Mouse (Mus musculus) neutrophil, adult 5-6 weeks (primary cell): ENCODE data around the gene Dlg1. TPM values are rescaled to one million over a fixed set of nuclear protein-coding genes. Genes with fewer than 3 reads are reported as not detected.

Experiments
- ATAC-seq: fragments of 151-379, 151-347 bp; 2 replicates; pipeline ENCODE4 v1.8.0; 2017; ENCODE audit warnings: mild to moderate bottlenecking, moderate TSS enrichment; ENCODE audit not compliant: insufficient number of reproducible peaks, poor library complexity, low FRiP score, severe bottlenecking; ENCODE audit errors: extremely low read depth
- total RNA-seq: library from RNA; stranded (forward); fragments of 200-1000 nt; gene quantifications from 2 replicates; pipeline ENCODE4 v1.2.3, GENCODE M21; 2017

Dlg1 gene
- total RNA-seq, 1 experiment from 2014 or later = 94.7 TPM

DNA sequence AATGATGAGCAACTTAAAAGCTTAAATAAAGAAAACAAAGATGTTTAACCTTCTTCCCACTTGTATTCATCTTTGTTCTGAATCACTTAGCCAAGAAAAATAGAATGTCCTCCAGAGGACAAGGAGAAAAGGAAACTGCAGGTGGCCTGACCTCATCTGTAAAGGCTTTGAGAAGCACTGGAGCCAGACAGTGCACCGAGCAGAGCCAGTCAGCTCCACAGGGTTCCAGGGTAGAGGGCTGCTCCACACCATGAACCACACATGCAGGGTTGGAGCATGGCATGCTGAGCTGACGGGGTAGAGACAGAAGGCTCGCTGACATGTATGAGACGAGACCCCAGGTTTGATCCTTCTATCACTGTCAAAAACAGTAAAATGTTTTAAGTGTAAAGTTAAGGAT, 162.8 kb downstream of the Dlg1 start:
- ATAC-seq = no peak

DNA sequence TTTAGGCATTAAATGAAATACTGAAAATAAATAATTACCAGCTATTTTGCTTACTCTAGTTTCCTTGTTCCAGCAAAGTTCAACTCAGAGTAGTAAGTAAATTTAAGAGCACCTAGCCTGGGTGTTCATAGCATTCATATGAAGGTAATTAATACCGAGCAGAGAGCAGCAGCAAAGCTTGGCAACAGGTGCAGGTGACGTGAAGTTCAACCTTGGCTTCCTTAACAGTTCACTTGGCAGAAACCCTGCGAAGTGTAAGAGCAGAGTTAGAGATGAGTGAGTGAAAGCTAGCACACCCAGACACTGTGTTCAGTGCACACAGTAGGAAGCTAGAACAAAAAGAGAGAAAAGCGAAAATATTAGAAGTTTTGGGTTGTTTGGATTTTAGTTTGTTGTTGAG, 167.5 kb downstream of the Dlg1 start:
- ATAC-seq = no peak

DNA sequence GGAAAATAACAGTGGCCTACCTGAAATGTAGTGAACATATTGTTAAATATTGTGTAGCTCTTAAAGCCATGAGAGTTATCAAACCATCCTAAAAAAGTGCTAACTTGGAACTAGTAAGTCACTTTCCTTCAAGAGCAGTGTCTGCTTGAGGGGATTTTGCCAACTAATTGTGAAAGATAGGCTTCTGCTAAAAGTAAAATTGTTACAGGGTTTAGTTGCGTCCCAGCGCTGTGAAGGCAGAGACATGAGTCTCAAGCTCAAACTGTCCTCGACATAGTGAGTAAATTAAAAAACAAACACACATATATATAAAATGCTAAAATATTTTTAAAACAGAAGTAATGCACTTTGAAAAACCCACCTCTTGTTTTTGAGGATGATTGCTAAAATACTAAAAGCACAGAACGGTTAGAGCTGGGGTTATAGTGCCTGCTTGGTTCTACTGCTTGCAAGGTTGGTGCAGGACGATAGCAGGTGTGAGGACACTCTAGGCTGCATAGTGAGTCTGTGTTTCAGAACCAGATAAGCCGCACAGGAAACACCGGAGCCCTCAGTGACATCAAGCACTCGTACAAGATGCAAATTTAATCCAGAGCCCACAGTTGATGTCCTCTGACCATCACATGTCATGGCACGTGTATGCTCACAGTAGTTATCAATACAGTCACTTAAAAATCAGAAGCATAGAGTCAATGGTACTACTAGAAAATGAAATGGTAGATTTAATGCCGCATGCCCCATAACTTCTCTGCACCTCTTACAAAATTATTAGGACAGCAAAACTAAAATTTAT, 169.6 kb downstream of the Dlg1 start:
- ATAC-seq = no peak

DNA sequence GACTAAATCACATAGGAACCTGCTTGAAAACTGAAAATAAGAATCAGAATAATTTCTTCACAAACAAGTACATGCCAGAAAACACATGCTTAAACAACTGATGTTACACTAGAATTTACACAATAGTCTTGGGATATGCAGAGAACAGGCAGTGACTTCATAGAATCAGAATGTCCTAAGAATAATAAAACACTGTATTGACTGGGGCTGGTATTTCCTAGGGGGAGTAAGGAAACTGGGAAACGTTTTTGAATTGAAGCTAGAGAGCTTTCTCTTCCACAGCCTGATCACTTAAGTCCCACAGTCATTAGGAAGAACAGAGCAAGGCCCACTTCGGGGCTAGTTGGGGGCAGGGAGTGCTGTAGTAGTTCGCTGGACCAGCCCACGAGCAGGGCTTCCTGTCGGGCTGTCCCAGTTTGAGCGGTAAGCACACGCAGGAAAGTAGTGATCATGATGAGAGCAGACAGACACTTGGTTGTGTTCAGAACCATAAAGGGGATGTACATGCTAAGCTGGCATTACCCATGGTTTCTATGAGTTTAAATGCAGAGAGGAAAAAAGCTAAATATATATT, 170.9 kb downstream of the Dlg1 start:
- no peak for ATAC-seq

DNA sequence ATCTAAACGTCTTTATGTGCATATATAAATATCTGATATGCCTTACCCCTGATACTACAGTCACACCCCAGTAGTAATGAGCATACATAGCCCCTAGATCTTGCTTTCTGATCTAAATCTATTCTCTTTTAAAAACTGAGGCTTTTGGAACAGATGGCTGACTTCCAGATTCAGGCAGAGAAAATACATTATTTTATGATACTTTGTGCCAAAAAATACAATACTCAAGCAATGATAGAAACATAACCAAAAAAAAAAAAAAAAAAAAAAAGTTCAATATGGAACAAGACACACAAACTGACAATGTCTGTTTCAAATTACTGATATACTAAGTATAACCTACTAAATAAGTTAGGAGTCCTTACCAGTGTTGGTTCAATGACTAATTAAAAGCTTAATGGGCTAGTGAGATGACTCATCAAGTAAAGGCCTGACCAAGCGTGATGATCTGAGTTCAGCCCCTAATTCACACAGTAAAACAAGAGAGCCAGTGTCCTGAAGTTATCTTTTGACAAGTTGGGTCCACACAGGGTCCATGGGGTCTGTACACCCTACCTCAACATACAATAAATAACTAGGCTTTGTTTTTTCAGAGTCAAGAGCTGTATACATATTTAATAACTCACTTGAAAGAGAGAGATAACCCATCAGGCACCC, 171.5 kb downstream of the Dlg1 start:
- no peak for ATAC-seq

DNA sequence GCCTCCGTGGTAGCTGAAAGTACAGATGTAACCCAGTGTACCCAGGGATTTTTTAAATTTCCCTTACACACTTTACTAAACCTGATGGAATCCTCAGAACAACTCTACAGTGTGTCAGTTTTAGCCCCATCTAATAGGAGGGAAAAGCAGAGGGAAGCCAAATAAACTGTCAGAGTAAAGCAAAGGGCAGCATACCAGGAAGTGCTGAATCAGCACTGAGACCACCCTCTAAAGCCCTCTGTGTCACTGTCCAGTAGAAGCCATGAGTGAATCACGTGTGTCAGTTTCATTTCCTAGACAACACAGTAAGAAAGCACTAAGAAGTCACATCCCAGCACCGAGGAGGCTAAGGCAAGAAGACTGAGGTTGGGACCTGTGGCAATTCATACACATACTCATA, 174.1 kb downstream of the Dlg1 start:
- ATAC-seq = no peak

DNA sequence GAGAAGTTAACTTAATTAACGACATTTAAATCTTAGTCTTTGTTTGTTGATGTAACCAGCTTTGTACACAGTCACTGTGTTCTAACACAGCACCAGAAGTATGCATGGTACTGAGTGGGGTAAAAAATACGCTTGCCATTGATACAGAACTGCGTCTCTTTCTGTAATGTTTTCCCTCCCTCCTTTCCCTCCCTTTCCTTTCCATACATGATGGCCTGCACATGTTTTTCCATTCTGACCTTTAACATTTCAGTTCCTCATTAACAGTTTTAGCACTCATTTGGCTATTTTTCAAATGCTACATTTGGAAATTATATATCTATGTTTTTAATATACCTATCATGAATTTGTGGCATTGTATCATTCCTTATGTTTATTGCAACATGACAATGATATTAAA, 181.0 kb downstream of the Dlg1 start:
- ATAC-seq = no peak

DNA sequence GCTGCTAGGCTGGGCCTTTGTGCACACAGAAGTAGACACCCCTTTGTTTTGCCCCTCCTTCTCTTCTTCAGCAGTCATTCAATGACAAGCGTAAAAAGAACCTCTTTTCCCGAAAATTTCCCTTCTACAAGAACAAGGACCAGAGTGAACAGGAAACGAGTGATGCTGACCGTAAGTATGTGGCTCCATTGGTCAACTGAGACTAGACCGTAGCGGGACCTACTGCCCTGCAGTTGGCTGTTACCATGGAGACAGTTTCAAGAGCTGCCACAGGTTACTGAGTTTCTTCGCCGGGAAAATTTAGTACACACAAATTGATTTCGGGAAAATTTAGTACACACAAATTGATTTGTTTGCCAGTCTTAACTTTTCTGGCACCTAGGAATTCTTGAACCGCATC, 183.5 kb downstream of the Dlg1 start:
- ATAC-seq = no peak

DNA sequence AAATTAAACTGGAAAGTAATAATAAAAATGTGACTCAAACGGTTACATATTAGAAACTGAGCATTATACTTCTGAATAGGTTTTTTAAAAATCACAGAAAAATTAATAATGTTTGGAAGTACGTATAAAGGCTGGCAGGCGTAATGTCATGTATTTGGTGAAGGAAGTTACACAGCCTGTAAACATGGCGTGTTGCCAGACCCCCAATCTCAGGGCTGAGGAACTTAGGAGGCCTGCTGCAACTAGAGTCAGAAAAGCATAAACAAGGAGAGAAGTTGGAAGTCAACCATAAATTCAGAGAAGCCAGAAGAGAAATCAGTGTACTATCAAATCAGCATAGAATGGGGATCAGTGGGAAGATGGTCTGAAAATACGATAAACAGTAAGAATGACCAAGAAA, 200.7 kb downstream of the Dlg1 start:
- ATAC-seq = no peak

DNA sequence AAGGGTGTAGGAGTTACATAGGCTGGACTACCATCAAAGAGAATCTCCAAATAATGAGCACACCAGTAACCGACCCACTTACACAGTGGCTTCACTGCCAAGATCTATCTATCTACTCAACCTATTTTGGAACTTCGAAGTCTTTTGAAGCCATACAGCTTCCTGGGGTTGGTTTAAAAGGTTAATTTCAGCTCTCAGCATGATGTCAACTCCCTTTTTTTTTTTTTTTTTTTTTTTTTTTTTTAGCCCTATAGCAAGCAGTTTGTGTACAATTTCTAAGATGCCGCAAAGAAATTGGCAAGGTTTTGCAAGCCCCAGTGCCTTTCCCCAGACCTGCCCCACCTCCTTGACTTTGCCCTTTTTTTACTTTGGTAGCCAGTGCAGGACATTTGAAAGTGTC, 202.0 kb downstream of the Dlg1 start:
- ATAC-seq = no peak

DNA sequence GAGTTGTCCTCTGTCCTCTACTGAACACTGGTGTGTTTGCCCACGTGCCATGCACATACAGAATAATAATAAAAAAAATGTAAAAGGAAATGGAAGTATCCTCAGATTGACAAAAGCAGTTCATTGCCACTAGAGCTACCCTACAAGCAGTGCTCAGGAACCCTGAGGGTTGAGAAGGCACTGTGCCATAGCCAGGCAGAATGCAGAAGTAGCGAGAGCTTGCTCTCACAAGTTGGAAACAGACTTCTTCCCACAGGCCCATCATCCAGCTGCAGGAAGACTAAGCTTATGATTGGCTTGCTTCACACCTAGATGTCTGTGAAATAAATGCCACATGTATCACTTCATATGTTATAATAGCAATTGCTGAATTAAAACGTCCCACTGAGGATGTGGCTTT, 203.7 kb downstream of the Dlg1 start:
- no peak for ATAC-seq

DNA sequence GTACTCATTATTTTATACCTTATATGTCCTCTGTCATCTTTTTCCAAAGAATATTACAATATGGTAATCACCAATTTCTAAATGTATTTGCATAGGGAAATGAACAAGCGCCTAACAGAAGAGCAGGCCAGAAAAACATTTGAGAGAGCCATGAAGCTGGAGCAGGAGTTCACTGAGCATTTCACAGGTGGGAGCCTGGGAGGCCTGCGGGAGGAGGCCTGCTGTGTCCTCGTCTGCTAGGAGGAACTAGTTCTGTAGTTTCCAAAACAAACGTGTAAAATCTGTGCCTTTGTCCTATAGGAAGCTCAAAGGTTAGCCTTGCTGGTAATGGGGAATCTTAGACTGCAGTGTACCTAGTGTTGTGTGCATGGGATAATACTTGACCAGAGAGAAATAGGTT, 204.5 kb downstream of the Dlg1 start:
- no peak for ATAC-seq

DNA sequence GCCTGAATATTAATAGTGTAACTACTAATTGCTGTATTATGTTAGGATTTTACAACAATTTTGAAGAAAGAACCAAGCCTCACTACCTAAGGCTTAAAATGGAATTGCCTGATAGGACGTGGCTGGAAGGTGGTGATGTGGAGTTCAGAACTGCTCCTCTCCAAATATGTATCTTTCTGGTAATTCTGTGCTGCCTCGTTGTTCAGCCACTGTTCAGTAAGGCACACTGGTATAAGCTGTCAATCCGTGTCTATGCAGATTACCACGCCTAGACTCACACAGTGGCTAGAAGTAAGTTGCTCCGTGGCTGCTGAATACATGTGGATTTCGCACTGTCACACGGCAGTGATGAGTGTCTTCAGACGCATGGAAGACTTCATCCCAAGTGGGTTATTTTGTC, 210.5 kb downstream of the Dlg1 start:
- no peak for ATAC-seq

DNA sequence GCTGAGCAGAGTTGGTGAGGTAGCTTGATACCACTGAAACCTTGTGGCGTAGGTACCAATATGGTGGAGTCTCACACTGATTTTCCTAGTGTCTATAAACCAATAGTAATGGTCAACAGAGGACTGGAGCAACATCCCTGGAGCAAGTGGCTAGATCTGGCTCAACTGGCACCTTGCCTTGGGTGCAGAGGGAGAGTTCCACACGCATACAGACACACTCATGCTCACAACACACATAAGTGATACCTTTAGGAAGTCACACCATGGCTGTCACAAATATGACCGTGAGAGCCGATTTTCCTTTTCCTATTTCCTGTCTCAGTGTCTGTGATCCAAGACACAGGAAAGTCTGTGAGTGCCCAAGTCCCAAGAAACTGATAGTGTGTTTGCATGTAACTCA, 212.1 kb downstream of the Dlg1 start:
- no peak for ATAC-seq

DNA sequence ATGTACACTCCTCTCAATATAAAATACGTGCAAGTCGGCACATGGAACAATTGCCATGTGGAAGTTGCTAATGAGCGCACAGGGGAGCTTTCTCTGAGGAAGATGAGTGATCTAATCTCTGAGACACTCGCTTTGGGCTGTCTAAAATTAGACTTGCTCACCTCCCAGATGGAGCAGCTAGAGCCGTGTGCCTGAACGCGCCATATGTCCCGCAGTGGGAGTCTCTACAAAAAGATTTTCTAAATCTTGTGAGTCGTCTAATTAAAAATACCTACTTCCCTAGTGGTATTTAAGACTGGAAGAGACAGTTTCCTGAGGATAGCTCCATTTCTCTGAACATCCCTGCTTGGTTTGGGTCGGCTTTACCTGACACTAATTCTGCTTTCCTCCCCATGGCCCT, 213.1 kb downstream of the Dlg1 start:
- no peak for ATAC-seq

DNA sequence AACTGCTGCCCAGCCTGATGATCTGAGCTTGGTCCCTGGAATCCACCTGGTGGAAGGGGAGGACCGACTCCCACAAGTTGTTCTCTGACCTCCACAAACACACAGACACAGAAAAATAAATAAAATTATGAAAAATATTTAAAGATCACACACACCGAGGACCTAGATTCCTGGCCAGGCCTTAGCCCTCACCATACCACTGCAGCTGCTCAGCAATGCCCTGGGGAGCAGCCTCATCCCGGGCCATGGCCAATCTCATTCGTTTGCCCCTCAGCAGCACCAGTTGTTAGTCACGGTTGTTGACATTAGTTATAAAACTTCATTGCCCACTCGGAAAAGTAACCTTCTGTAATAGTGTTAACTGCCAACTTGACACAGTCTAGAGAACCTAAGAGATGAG, 214.8 kb downstream of the Dlg1 start:
- ATAC-seq = no peak

DNA sequence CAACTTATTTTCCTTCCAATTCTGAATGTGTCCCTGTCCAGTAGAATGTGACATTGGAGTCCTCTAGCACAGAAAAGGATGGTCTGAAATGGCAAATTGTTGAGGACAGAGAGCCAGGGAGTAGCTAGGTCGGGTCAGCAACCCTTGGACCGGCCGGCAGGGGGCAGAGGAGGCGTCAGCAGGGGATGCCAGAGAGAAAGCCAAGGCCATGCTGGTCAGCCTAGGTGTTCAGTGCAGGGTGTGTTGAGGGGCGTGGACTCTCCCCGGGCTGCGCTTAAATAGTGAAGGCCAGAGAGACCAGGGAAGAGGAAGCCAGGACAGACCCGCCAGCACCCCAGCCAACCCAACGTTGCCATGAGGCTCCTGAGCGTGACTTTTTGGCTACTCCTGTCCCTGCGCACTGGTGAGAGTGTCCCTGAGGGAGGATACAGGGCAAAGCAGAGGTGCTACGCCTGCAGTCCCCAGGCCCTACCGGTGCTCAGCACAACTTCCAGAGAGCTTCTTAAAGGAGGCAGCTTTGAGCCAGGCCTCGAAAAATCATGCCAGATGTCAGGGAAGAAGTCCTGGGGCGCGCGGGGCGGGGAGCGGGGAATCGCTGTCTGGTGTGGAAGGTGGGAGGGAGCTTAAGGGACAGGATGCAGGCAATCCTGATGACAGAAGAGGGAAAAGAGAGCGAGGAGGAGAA, 215.5 kb downstream of the Dlg1 start, which contains the start of gene Meltf:
Gene Meltf (plus strand): TSS at position 238 of the 685 bp plus-strand sequence.
- ATAC-seq = 0 out of 2 replicates have a peak, but pooled peaks have one; percentile 18

DNA sequence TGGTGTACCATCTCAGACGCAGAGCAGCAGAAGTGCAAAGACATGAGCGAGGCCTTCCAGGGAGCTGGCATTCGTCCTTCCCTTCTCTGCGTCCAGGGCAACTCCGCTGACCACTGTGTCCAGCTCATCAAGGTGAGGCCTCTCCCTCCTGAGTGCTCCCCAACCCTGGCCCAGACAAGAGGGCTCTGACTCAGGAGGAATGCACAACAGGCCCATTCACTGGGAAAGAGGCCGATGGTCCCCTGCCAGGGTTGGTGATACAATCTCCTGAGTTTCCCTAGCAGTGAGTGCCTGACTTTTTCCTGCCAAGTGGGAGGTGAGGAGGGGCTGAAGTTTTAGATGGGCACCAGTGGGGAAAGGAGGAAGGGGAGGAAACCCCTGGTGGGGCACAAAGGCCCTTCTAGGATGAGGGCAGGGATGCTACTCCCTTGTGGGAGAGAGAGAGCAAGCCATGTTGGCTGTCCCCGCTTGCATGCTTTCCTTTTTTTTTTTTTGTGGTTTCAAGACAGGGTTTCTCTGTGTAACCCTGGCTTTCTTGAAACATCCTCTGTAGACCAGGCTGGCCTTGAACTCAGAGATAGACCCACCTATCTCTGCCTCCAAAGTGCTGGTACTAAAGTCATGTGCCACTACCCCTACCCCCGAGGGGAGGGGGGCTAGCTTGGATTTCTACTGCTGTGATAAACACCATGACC, 217.1 kb downstream of the Dlg1 start:
- no peak for ATAC-seq

DNA sequence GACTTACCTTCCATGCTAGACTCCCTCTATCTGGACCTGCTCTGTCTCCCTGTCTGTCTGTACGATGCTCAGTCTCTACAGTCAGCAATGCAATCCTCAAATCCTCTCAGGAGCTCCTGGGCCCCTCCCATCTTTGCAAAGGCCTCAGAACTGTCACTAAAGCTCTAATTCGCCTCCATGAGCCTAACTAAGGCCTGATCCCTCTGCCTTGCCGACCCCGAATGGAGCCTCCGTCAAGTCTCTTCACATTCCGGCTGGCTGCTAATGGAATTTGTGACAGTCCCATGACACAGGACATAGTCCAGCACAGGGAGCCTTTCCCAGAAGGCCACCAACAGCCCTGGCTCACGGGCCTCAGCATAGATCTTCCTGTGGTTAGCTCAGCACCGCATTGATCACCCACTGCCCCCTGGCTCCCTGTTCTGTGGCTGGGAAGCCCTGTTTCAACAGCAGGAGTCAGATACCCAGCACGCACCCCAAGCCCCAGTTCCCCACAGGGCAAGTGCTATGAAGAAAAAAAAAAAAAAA, 219.2 kb downstream of the Dlg1 start:
- no peak for ATAC-seq
